Mouse (Mus musculus) brain, embryonic 18.5 days (tissue): ENCODE measurements around the gene Zc3h8.
A peak's percentile ranks its signal among the peaks of the same experiment; 100 is the strongest.

ENCODE experiments used
- DNase-seq: peaks from one replicate; pipeline ENCODE4 v3.0.0-alpha.2; 2012; ENCODE audit warnings: low read depth, low spot score

Zc3h8 gene

GRCm38 (mm10) chr2:128943538-128944528 lies at the start of gene Zc3h8:
Zc3h8 (minus strand) TSS chr2:128944077.
- peak; percentile 88 for DNase-seq

- no peak for DNase-seq
Measured at GRCm38 (mm10) chr2:128984746-128985145, 40.9 kb upstream of the Zc3h8 start.

DNA sequence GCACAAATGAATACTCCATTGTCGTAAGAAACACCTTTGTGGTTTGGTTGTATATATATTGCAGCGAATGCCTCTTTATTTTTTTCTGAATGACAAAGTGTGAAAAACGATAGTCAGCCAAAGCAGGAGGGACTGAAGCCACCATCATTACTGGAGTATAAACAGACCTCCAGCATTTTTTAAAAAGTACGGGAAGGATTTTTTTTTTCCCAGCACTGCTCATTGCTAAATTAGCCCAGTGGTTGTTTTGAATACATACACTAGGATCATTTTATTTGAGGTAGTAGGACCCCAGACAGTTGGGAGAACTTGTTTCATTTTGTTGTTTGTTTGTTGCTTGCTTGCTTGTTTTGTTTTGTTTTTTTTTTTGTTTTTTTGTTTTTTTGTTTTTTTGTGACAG lies 31.7 kb upstream of the Zc3h8 start:
- DNase-seq, result no peak

GRCm38 (mm10) chr2:128972301-128972700 lies 28.4 kb upstream of the Zc3h8 start:
- no peak for DNase-seq

- no peak for DNase-seq
Measured at GRCm38 (mm10) chr2:128968475-128969083, 24.7 kb upstream of the Zc3h8 start.

- peak; percentile 30 for DNase-seq
Measured at GRCm38 (mm10) chr2:128967661-128968441, 24.0 kb upstream of the Zc3h8 start, which contains the start of gene Gm10762. Gm10762 (minus strand) TSS chr2:128967725.

GRCm38 (mm10) chr2:128966641-128967580 lies 23.0 kb upstream of the Zc3h8 start, which contains the start of gene Zc3h6:
Zc3h6 (plus strand) TSS chr2:128967402.
- DNase-seq, result peak; percentile 95

- DNase-seq, result no peak
Measured at GRCm38 (mm10) chr2:128966236-128966635, 22.4 kb upstream of the Zc3h8 start.

DNA sequence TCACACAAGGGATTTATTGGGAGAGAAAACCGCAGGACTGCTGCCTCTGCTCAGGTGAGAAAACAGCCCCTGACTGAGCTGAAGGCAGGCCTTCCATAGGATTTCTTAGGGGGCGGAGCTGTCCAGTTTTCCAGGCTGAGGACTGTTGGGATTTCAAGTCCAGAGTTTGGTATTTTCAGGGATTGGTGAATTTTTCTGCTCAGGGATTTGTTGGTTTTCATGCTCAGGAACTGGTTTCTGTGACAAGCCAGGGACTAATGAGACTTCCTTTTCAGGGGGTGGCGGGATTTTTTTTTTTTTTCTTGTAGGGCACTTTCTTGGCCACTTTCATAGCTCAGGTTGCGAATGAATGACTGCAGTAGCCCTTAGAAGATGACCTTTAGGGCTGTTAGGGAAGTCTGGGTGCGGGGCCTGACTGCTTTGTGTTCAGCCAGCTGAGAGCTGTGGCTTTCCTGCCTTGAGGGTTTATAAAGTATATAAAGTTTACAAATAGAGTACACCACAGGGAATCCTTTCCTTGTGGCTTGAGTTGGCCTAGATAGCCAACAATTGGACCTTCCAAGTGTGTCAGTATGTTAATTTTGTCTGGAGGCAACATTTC lies 21.7 kb upstream of the Zc3h8 start:
- DNase-seq, result no peak

DNA sequence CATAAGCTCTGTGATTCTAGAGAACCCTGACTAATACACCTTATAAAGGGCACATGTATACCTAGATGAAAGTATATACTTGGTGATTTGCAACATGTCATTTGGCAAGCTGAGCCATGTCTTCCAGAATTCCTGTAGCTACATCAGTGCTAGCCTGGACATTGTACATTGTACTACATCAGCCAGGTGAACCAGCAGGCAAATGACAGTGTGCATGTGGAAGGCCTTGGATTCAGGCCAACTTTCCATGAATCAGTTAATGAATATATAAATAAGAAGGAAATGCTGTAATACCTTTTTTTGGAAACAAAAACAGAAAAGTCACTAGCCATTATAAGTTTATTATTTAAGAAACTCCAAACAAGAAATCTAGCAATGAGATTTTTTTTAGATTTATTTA lies 10.3 kb upstream of the Zc3h8 start:
- no peak for DNase-seq

DNA sequence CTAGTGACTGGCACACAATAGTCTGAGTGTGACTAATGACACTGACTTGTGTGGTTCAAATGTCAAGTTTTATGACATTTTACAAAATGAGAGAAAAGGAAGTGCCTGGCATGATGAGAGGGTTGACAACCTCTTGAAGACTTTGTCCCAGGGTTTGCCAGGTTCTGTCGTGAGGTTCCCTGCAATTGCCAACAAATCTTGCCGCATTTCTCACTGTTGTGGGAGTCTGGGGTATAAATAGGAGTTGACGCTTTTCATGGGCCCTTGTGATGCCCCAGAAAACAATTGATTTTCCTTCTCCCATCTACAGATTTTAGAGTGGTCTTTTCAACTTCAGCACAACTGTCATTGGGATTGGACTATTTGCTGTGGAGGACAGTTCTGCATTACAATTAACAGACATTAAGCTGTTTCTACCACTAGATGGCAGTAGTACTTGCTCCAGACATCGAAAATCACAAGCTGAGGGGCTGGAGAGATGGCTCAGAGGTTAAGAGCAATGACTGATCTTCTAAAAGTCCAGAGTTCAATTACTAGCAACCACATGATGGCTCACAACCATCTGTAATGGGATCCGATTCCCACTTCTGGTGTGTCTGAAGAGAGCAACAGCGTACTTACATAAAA lies 4.2 kb upstream of the Zc3h8 start:
- DNase-seq, result no peak

GRCm38 (mm10) chr2:128936256-128936655 lies 7.6 kb downstream of the Zc3h8 start:
- DNase-seq, result no peak

- no peak for DNase-seq
Measured at GRCm38 (mm10) chr2:128930704-128931103, 13.2 kb downstream of the Zc3h8 start.

DNA sequence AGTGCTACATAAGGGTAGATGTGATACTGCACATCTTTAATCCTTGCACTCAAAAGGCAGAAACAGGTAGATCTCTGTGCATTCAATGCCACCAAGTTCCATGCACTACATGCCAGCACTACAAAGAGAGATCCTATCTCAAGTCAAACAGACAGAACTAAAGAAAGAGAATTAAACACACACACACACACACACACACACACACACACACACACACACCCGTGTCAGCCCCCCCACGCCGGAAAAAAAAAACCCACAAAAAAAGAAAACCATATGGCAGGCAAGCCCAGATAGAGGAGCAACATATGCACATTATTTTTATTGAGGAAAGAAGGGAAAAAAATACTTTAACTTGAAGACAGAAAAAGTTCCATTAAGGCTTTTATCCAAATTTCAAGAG lies 15.4 kb downstream of the Zc3h8 start:
- DNase-seq, result no peak

GRCm38 (mm10) chr2:128924799-128925198 lies 19.1 kb downstream of the Zc3h8 start:
- no peak for DNase-seq

GRCm38 (mm10) chr2:128916528-128916927 lies 27.3 kb downstream of the Zc3h8 start:
- DNase-seq, result no peak

- DNase-seq, result no peak
Measured at GRCm38 (mm10) chr2:128914978-128915377, 28.9 kb downstream of the Zc3h8 start.

GRCm38 (mm10) chr2:128903661-128904060 lies 40.2 kb downstream of the Zc3h8 start:
- DNase-seq, result no peak

DNA sequence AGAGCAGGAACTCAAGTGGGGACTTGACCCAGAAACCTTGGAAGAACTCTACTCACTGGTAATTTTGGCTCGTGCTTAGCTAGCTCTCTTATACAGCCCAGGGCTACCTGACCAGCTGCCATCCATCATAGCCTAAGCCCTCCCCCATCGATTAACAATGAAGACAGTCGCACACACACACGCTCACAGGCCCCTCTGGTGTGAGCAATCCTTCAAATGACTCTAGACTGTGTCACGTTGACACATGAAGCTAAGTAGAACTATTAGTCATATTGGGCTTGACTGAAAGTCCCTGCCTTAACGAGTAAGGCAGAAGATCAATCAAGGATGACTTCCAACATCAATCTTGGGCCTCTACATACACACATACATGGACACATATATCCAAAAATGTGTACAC lies 41.0 kb downstream of the Zc3h8 start:
- no peak for DNase-seq

DNA sequence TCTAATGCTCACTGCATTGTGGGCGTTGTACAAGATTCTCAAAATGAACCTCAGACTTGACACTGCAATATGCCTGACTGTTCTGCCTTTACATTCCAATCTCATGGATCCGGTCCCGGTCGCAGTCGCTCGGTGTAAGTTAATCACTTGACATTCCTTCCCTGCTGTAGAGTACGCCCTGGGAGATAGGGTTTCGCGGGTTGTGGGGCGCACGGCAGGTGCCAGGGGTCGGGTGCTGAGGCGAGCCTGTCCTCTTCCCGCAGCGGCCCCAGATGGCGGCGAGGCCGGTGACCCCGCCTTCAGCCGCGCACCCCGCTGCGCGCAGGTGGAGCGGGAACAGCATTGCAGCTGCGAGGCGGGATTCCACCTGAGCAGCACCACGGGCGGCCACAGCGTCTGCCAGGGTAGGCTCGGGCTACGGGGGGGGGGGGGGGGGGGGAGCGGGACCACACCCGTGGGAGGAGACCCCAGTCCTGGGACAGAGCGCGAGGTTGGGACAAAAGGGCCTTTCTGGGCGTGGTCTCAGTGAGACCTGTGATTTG lies 51.6 kb downstream of the Zc3h8 start:
- no peak for DNase-seq
